Mouse (Mus musculus) induced T-regulatory cell, adult 2 months (primary cell): ENCODE measurements around the gene Msmb.

Experiments used
- DNase-seq: peaks from one replicate; pipeline ENCODE4 v3.0.0-alpha.2; 2012; ENCODE audit warnings: low read depth

Msmb gene

GRCm38 (mm10) chr14:32145809-32146511 lies 4.1 kb downstream of the Msmb start:
- DNase-seq = no peak

- no peak for DNase-seq
These were observed 4.8 kb downstream of the Msmb start for GRCm38 (mm10) chr14:32146578-32146977.

- no peak for DNase-seq
These were observed 9.0 kb downstream of the Msmb start for GRCm38 (mm10) chr14:32150872-32151271.

- no peak for DNase-seq
These were observed 10.6 kb downstream of the Msmb start for GRCm38 (mm10) chr14:32152243-32152965.

GRCm38 (mm10) chr14:32153156-32153555 lies 11.3 kb downstream of the Msmb start:
- no peak for DNase-seq

- no peak for DNase-seq
These were observed 12.9 kb downstream of the Msmb start for GRCm38 (mm10) chr14:32154758-32155157.

GRCm38 (mm10) chr14:32159150-32159670 lies 17.4 kb downstream of the Msmb start:
- DNase-seq = no peak

GRCm38 (mm10) chr14:32159690-32160246 lies 17.9 kb downstream of the Msmb start, which contains the start of gene Ncoa4:
Ncoa4 (plus strand) TSS chr14:32159865.
- DNase-seq = peak; percentile 100

- no peak for DNase-seq
These were observed 18.7 kb downstream of the Msmb start for GRCm38 (mm10) chr14:32160563-32160962.

GRCm38 (mm10) chr14:32161090-32161885 lies 19.5 kb downstream of the Msmb start:
- DNase-seq = no peak

GRCm38 (mm10) chr14:32162231-32162630 lies 20.4 kb downstream of the Msmb start:
- DNase-seq = no peak

GRCm38 (mm10) chr14:32163203-32163888 lies 21.5 kb downstream of the Msmb start:
- no peak for DNase-seq

GRCm38 (mm10) chr14:32164173-32165051 lies 22.6 kb downstream of the Msmb start:
- DNase-seq = peak; percentile 19

- peak; percentile 93 for DNase-seq
These were observed 23.6 kb downstream of the Msmb start for GRCm38 (mm10) chr14:32165278-32166061.

GRCm38 (mm10) chr14:32166062-32166441 lies 24.2 kb downstream of the Msmb start:
- DNase-seq = no peak

- DNase-seq = no peak
These were observed 25.0 kb downstream of the Msmb start for GRCm38 (mm10) chr14:32166840-32167239.

- DNase-seq = no peak
These were observed 25.5 kb downstream of the Msmb start for GRCm38 (mm10) chr14:32167326-32167725.

GRCm38 (mm10) chr14:32168653-32169231 lies 26.9 kb downstream of the Msmb start:
- DNase-seq = no peak

- no peak for DNase-seq
These were observed 28.3 kb downstream of the Msmb start for GRCm38 (mm10) chr14:32170137-32170536.
